Mouse (Mus musculus): ENCODE data around the gene Setmar. TPM values are rescaled to one million over a fixed set of nuclear protein-coding genes. Genes with fewer than 3 reads are reported as not detected.
A peak's percentile ranks its signal among the peaks of the same experiment; 100 is the strongest.

Setmar gene
- polyA plus RNA-seq, 1 experiment from 2014 or later: 6.8 TPM

- 0 out of 2 replicates have a peak, but pooled peaks cover 3% of the 10 kb centered on the region for H3K4me1 ChIP-seq (replicated peaks; ENCODE audit: control insufficient read depth, insufficient read depth, low read length)
- ATAC-seq: 0 out of 2 replicates have a peak, but pooled peaks have one; percentile 20
- H3K36me3 ChIP-seq (ENCODE audit: control insufficient read depth, insufficient read depth): no peaks in the 10 kb centered on the region
- no peak overlapping the region for H3K9ac ChIP-seq (replicated peaks; ENCODE audit: low read depth, low read length)
- 32% methylated on average over 3 of the region's 3 CpGs for whole genome bisulfite sequencing
- no peak overlapping the region for H3K4me3 ChIP-seq (replicated peaks; ENCODE audit: low read length)
- no peaks in the 10 kb centered on the region for H3K9me3 ChIP-seq (ENCODE audit: control insufficient read depth, low read length)
- H3K27ac ChIP-seq (ENCODE audit: low read length): no peak overlapping the region
- H3K27me3 ChIP-seq (replicated peaks; ENCODE audit: control insufficient read depth, insufficient read depth, low read length): no peaks in the 10 kb centered on the region
- peak overlapping the region; percentile 10; the same call in 1 of the 2 replicates for H3K4me2 ChIP-seq (ENCODE audit: low read length)
Measured at GRCm38 (mm10) chr6:108098846-108099217, 34.0 kb downstream of the Setmar start.

DNA sequence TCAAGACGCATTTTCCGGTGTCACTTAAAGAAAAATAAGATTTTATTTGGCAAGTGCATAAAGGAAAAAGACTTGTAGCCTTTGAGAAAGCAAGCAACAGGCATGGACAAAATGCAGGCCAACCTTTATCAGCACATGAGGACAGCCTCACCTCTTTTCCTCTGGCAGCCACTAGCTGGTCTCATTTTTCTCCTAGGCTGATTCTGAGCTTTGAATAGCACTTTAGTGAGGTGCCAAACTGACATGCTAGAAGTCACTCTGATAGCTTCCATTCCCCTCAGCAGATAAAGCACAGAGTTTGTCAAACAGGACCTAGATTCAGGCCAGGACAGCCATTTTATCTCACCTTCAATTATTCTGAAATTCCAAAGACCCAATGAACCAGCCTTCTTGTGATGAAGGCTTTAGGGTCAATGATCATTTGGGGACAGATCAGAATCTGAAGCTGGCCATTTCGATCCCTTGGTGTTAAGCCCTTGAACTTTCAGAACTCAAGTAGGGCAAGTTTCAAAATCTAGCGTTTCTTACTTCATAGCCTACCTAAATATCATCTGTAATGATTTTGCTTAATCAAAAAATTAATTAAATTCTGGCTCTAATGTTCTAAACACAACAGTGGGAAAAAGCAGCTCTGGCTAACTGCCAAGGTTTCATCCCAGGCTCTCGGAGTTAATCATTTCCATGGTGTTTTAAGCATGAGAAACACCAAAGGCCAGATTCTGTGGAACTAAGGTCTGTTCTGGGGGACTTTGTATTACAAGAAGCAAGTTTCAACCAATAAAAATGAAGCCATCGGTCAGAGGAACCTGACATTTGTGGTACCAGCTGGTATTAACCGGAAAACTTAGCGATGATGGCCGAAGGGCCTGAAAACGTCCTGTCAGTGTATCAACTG lies 37.3 kb downstream of the Setmar start:
- Histone ChIP-seq H3K4me1 (replicated peaks; ENCODE audit: control insufficient read depth, insufficient read depth, low read length) (0 out of 2 replicates have a peak, but pooled peaks cover 3% of the 10 kb centered on the region), H3K9ac (replicated peaks; ENCODE audit: low read depth, low read length) (no peak overlapping the region), H3K4me2 (ENCODE audit: low read length) (no peak overlapping the region), H3K9me3 (ENCODE audit: control insufficient read depth, low read length) (no peaks in the 10 kb centered on the region), H3K27me3 (replicated peaks; ENCODE audit: control insufficient read depth, insufficient read depth, low read length) (no peaks in the 10 kb centered on the region), H3K4me3 (replicated peaks; ENCODE audit: low read length) (no peak overlapping the region), H3K27ac (ENCODE audit: low read length) (no peak overlapping the region), H3K36me3 (ENCODE audit: control insufficient read depth, insufficient read depth) (no peaks in the 10 kb centered on the region)
- 80% methylated on average over 10 of the region's 10 CpGs for WGBS
- ATAC-seq: no peak

DNA sequence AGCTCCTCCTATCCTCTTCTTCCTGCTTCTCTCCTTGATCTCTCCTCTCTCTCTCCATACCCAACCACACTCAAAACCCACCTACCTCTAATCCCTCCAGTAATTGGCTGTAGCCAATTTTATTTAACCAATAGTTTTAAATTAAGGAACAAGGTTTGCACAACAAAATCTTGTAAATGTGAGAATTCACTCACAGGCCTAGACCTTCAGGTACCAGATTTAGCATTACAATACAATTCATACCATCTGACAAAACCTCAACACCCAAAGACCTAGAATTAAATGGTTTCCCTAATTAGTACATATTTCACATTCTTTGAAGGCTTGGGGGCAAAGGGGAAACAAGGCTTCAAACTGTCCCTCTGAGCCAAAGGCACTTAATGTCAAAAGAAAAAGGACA lies 42.5 kb downstream of the Setmar start:
- no peaks in the 10 kb centered on the region for H3K27me3 ChIP-seq (replicated peaks; ENCODE audit: control insufficient read depth, insufficient read depth, low read length)
- no peak overlapping the region for H3K4me2 ChIP-seq (ENCODE audit: low read length)
- H3K36me3 ChIP-seq (ENCODE audit: control insufficient read depth, insufficient read depth): no peaks in the 10 kb centered on the region
- H3K4me1 ChIP-seq (replicated peaks; ENCODE audit: control insufficient read depth, insufficient read depth, low read length): no peaks in the 10 kb centered on the region
- no peak for ATAC-seq
- H3K27ac ChIP-seq (ENCODE audit: low read length): no peak overlapping the region
- no peak overlapping the region for H3K9ac ChIP-seq (replicated peaks; ENCODE audit: low read depth, low read length)
- no peaks in the 10 kb centered on the region for H3K9me3 ChIP-seq (ENCODE audit: control insufficient read depth, low read length)
- H3K4me3 ChIP-seq (replicated peaks; ENCODE audit: low read length): no peak overlapping the region

- Histone ChIP-seq H3K4me3 (replicated peaks; ENCODE audit: low read length) (no peak overlapping the region), H3K9ac (replicated peaks; ENCODE audit: low read depth, low read length) (no peak overlapping the region), H3K27ac (ENCODE audit: low read length) (no peak overlapping the region), H3K4me1 (replicated peaks; ENCODE audit: control insufficient read depth, insufficient read depth, low read length) (no peaks in the 10 kb centered on the region), H3K36me3 (ENCODE audit: control insufficient read depth, insufficient read depth) (no peaks in the 10 kb centered on the region), H3K27me3 (replicated peaks; ENCODE audit: control insufficient read depth, insufficient read depth, low read length) (no peaks in the 10 kb centered on the region), H3K9me3 (ENCODE audit: control insufficient read depth, low read length) (no peaks in the 10 kb centered on the region), H3K4me2 (ENCODE audit: low read length) (no peak overlapping the region)
- 82% methylated on average over 4 of the region's 4 CpGs for WGBS
- no peak for ATAC-seq
Measured at GRCm38 (mm10) chr6:108110336-108110735, 45.5 kb downstream of the Setmar start.

- no peaks in the 10 kb centered on the region for H3K9me3 ChIP-seq (ENCODE audit: control insufficient read depth, low read length)
- no peak overlapping the region for H3K4me2 ChIP-seq (ENCODE audit: low read length)
- H3K36me3 ChIP-seq (ENCODE audit: control insufficient read depth, insufficient read depth): no peaks in the 10 kb centered on the region
- H3K4me3 ChIP-seq (replicated peaks; ENCODE audit: low read length): no peak overlapping the region
- H3K27ac ChIP-seq (ENCODE audit: low read length): no peak overlapping the region
- ATAC-seq: no peak
- H3K4me1 ChIP-seq (replicated peaks; ENCODE audit: control insufficient read depth, insufficient read depth, low read length): no peaks in the 10 kb centered on the region
- no peak overlapping the region for H3K9ac ChIP-seq (replicated peaks; ENCODE audit: low read depth, low read length)
- H3K27me3 ChIP-seq (replicated peaks; ENCODE audit: control insufficient read depth, insufficient read depth, low read length): no peaks in the 10 kb centered on the region
Measured at GRCm38 (mm10) chr6:108111693-108112092, 46.8 kb downstream of the Setmar start.

GRCm38 (mm10) chr6:108114971-108115370 lies 50.1 kb downstream of the Setmar start:
- WGBS: 100% methylated on average over 1 of the region's 1 CpGs
- H3K4me1 ChIP-seq (replicated peaks; ENCODE audit: control insufficient read depth, insufficient read depth, low read length): peaks cover 2% of the 10 kb centered on the region; the same call in 1 of the 2 replicates

DNA sequence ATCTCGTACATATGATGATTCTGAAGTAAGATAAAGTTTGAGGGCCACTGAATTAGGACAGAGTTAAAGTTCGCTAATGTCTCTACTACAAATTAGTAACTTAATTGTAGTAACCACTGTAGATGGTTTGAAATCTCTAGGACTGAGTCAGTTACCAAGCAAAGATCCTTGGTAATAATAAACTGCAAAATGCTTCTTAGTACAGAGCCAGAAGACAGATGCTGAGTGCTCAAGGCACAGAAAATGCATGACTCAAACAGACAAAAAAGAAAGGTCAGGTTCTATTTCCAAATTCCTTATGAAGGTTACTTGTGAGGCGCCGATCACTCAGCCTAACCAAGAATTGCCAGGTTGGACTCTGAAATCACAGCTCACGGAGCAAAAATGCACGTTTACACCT lies 53.0 kb downstream of the Setmar start:
- Histone ChIP-seq H3K9ac (replicated peaks; ENCODE audit: low read depth, low read length) (no peak overlapping the region), H3K9me3 (ENCODE audit: control insufficient read depth, low read length) (no peaks in the 10 kb centered on the region), H3K36me3 (ENCODE audit: control insufficient read depth, insufficient read depth) (no peaks in the 10 kb centered on the region), H3K27me3 (replicated peaks; ENCODE audit: control insufficient read depth, insufficient read depth, low read length) (no peaks in the 10 kb centered on the region), H3K4me3 (replicated peaks; ENCODE audit: low read length) (no peak overlapping the region), H3K4me2 (ENCODE audit: low read length) (no peak overlapping the region), H3K27ac (ENCODE audit: low read length) (no peak overlapping the region), H3K4me1 (replicated peaks; ENCODE audit: control insufficient read depth, insufficient read depth, low read length) (peaks cover 6% of the 10 kb centered on the region)
- ATAC-seq: no peak
- WGBS: 96% methylated on average over 6 of the region's 6 CpGs

More at GRCm38 (mm10) chr6:108114971-108115370, 50.1 kb downstream of the Setmar start:
- no peak overlapping the region for H3K4me3 ChIP-seq (replicated peaks; ENCODE audit: low read length)
- no peak overlapping the region for H3K4me2 ChIP-seq (ENCODE audit: low read length)
- ATAC-seq: no peak
- H3K9ac ChIP-seq (replicated peaks; ENCODE audit: low read depth, low read length): no peak overlapping the region
- H3K36me3 ChIP-seq (ENCODE audit: control insufficient read depth, insufficient read depth): no peaks in the 10 kb centered on the region
- no peak overlapping the region for H3K27ac ChIP-seq (ENCODE audit: low read length)
- H3K9me3 ChIP-seq (ENCODE audit: control insufficient read depth, low read length): no peaks in the 10 kb centered on the region
- no peaks in the 10 kb centered on the region for H3K27me3 ChIP-seq (replicated peaks; ENCODE audit: control insufficient read depth, insufficient read depth, low read length)

DNA sequence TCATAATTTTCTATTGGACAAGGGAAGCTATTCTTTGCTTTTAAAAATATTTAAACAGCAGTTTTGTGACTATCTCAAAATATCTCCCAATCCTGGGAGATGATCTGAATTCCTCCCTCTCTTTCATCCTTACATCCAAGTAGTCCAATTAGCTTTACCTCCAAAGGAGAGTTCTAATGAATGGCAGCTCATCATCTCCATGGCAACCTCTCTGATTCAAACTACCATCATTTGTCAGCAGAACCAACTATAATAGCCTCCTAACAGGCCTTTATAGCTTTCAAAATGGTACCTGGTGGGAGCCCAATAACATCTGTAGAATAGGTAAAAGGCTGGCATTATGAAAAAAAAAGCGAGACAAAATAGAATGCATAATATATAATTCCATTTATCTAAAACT lies 60.6 kb downstream of the Setmar start:
- H3K27ac ChIP-seq (ENCODE audit: low read length): no peak overlapping the region
- H3K9me3 ChIP-seq (ENCODE audit: control insufficient read depth, low read length): no peaks in the 10 kb centered on the region
- no peak overlapping the region for H3K4me3 ChIP-seq (replicated peaks; ENCODE audit: low read length)
- no peaks in the 10 kb centered on the region for H3K36me3 ChIP-seq (ENCODE audit: control insufficient read depth, insufficient read depth)
- H3K4me1 ChIP-seq (replicated peaks; ENCODE audit: control insufficient read depth, insufficient read depth, low read length): no peaks in the 10 kb centered on the region
- no peak for ATAC-seq
- 19% methylated on average over 1 of the region's 1 CpGs for WGBS
- no peak overlapping the region for H3K9ac ChIP-seq (replicated peaks; ENCODE audit: low read depth, low read length)
- no peak overlapping the region for H3K4me2 ChIP-seq (ENCODE audit: low read length)
- H3K27me3 ChIP-seq (replicated peaks; ENCODE audit: control insufficient read depth, insufficient read depth, low read length): no peaks in the 10 kb centered on the region

GRCm38 (mm10) chr6:108126631-108127030 lies 61.8 kb downstream of the Setmar start:
- Histone ChIP-seq H3K9ac (replicated peaks; ENCODE audit: low read depth, low read length) (no peak overlapping the region), H3K4me2 (ENCODE audit: low read length) (no peak overlapping the region), H3K9me3 (ENCODE audit: control insufficient read depth, low read length) (no peaks in the 10 kb centered on the region), H3K36me3 (ENCODE audit: control insufficient read depth, insufficient read depth) (no peaks in the 10 kb centered on the region), H3K27ac (ENCODE audit: low read length) (no peak overlapping the region), H3K4me3 (replicated peaks; ENCODE audit: low read length) (no peak overlapping the region), H3K27me3 (replicated peaks; ENCODE audit: control insufficient read depth, insufficient read depth, low read length) (no peaks in the 10 kb centered on the region), H3K4me1 (replicated peaks; ENCODE audit: control insufficient read depth, insufficient read depth, low read length) (no peaks in the 10 kb centered on the region)
- ATAC-seq: no peak
- 82% methylated on average over 3 of the region's 3 CpGs for WGBS
